Mouse (Mus musculus) bone marrow, adult 2 months (tissue): ENCODE results near the gene Msx1. TPM values are rescaled to one million over a fixed set of nuclear protein-coding genes. Genes with fewer than 3 reads are reported as not detected.

Experiments used
- H3K27ac ChIP-seq: fragments of 200-500 bp; 2 replicates; pipeline ENCODE4 v1.5.1; 2012; ENCODE audit warnings: low read depth, mild to moderate bottlenecking, control low read depth, inconsistent platforms, low read length; ENCODE audit not compliant: control insufficient read depth, poor library complexity, insufficient read depth
- H3K4me1 ChIP-seq: fragments of 200-500 bp; 2 replicates; pipeline ENCODE4 v1.6.1; 2011; ENCODE audit warnings: low read length; ENCODE audit not compliant: control insufficient read depth, insufficient read depth
- H3K4me3 ChIP-seq: fragments of 200-500 bp; replicated peaks from 2 replicates; pipeline ENCODE3; 2011; ENCODE audit warnings: mild to moderate bottlenecking, low read depth, low read length, control low read depth; ENCODE audit not compliant: control insufficient read depth
- CTCF ChIP-seq: fragments of 200-500 bp; IDR thresholded peaks from 2 replicates; pipeline ENCODE4 v1.5.1; 2011; ENCODE audit warnings: low read length, control low read depth; ENCODE audit not compliant: control insufficient read depth, insufficient read depth
- POLR2A ChIP-seq: fragments of 200-500 bp; IDR thresholded peaks from 2 replicates; pipeline ENCODE4 v1.6.1; 2011; ENCODE audit warnings: low read depth, mild to moderate bottlenecking, control low read depth, low read length, borderline replicate concordance; ENCODE audit not compliant: control insufficient read depth
- WGBS: fragments of 180-500 bp; shearing (Covaris S2); methylation state at CpG from one replicate; pipeline ENCODE4 v1.1.7; 2018; 5-methylcytosine and 5-hydroxymethylcytosine counted together
- polyA plus RNA-seq: library from polyadenylated mRNA; stranded (reverse); fragments of >200 nt; gene quantifications from 2 replicates; pipeline ENCODE4 v1.2.4, GENCODE M21; 2011; ENCODE audit warnings: low replicate concordance; ENCODE audit not compliant: missing spikeins, insufficient read depth, insufficient read length

Gene Msx1
- polyA plus RNA-seq, 1 experiment: not detected

DNA sequence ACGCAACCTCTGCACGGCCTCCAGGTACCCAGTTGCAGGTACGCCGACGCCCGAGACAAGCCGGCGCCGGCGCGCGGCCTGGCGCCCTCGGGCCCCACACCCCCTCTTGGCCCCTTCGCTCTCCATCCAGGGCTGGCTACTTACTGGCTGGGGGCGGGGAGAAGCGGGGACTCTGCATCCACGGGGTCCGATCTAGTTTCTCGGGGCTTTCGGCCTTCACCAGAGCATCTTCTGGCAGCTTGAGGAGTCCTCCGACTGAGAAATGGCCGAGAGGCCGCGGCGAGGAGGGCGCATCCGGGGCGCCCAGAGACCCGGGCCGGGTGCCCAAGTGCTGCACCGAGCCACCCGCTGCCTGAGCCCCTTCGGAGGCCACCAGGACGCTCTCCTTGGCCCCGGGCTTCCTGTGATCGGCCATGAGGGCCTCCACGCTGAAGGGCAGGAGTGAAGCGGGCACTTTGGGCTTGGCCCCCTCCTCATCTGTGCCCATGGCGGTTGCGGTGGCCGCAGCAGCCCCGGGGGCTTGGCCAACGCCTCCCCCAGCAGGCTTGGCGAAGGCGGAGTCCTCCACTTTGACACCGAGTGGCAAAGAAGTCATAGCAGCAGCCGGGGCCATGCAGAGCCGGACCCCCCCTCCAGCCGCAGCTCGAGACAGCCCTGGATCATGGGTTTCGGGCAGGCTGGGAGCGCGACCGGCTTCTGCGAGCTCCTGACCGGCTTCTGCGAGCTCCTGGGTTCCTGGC is 492 bp downstream of the Msx1 start:
- H3K27ac ChIP-seq: no peak overlapping the region; the same call in 1 of the 2 replicates
- H3K4me1 ChIP-seq: no peaks in the 10 kb centered on the region
- TF ChIP-seq POLR2A (no peak), CTCF (no peak)
- H3K4me3 ChIP-seq: no peak overlapping the region
- 1% methylated on average over 58 of the region's 58 CpGs for WGBS

DNA sequence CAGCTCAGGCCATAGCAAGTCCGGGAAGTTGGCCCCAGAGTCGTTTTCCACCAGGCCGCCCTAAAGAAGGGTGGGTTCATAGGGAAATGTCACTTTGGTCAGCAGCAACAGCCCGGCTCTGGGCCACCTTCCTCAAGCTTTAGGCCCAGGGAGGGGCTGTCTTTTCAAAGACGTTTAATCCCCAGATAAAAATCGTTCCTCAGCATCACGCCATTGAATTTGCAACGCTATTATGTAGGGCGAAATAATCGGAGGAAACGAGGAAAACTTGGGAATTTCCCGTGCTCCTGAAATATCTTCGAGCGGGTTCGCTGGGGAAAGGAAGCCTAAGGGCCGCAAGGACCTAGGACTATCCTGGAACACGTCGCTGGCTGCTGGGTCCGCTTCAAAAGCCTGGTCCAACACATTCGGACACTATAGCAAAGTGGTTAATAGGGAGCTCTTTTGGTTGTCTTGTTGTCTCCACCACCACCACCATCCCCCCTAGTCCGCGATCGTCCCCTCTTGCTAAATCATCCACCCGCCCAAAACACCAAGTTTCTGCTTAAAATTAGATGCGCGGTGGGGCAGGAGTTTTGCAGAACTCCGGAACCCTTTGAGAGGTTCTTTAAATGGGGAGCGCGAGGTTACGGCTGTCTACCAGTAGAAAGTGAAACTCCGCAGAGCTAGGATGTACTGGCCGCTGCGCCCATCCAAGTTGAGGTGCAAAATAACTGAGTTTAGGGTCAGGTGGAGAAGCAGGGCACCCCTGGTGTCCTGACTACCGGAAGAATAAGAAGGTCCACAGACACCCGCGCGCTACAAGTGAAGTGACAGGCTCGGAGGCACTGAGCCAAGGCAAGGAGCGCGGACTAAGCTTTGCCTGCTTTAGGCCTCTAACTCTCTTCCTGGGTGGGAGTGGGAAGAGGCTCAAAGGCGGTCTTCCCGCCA is 1.3 kb downstream of the Msx1 start:
- Histone ChIP-seq H3K27ac (no peak overlapping the region), H3K4me3 (no peak overlapping the region), H3K4me1 (no peaks in the 10 kb centered on the region)
- TF ChIP-seq POLR2A (no peak), CTCF (no peak)
- 3% methylated on average over 42 of the region's 42 CpGs for WGBS

DNA sequence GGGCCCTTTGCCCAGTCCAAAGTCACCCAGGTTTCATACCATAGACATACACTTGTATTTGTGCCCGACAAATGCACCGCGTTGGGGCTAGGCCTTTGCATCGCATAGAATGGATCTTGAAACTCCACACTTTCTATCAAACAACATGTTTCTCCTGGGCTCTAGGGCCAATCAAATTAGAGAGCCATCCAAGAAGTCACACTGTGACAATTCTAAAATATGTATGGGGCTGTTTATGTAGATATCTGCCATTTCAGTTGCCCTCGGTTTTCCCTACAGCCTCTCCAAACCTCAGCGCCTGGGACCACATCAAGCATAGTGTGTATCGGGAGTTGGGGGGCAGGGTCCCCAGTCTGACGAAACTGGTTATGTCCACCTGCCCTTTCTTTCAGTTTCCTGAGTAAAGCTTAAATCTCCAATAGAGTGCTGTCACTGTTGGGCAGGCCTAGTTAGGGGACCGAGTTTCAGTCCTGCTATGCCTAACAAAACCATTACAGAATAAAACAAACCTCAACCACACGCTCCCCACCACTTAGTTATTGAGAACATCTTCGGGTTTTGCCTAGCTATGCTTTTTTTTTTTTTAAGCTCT is 2.2 kb downstream of the Msx1 start:
- TF ChIP-seq POLR2A: no peak
- no peak for TF ChIP-seq CTCF
- Histone ChIP-seq H3K4me1 (no peaks in the 10 kb centered on the region), H3K4me3 (no peak overlapping the region), H3K27ac (no peak overlapping the region)
- 30% methylated on average over 11 of the region's 11 CpGs for WGBS

DNA sequence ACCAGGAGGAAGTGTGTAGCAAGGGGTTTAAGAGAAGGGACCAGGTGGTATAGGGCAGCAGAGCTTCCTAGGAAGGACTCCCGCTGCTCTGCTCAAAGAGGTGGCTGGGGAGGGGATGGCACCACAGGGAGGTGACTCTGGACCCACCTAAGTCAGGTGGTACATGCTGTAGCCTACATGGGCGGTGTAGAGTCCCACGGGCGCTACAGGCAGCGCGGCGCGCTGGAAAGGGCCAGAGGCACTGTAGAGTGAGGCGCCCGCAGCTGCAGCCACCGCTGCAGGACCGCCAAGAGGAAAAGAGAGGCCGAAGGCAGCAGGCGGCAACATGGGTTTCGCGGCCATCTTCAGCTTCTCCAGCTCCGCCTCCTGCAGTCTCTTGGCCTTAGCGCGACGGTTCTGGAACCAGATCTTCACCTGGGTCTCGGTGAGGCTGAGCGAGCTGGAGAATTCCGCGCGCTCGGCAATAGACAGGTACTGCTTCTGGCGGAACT is 3.2 kb downstream of the Msx1 start:
- no peak for TF ChIP-seq CTCF
- no peak for TF ChIP-seq POLR2A
- H3K27ac ChIP-seq: no peak overlapping the region
- no peaks in the 10 kb centered on the region for H3K4me1 ChIP-seq
- H3K4me3 ChIP-seq: no peak overlapping the region
- 9% methylated on average over 27 of the region's 27 CpGs for WGBS

DNA sequence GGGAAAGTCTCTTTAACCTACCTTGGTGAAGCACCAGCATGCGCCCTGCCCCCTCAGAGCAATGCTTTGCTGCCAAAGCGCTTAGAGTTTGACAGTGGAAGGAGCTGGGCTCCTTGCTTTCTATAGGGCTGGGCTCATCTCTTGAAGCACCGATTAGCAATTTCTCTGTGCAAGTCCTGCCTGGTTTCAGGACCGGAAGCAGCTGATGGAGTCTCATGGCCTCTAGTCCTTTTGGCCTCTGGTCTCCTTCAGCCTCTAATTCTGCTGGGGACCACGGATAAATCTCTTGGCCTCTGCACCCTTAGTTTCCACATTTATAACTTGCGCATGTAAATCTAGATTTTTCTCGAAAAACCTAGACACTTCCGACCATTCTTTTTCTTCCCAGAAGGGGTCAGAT is 3.7 kb downstream of the Msx1 start:
- H3K4me3 ChIP-seq: no peak overlapping the region
- no peak overlapping the region for H3K27ac ChIP-seq
- H3K4me1 ChIP-seq: no peaks in the 10 kb centered on the region
- TF ChIP-seq CTCF (no peak), POLR2A (no peak)
- 33% methylated on average over 8 of the region's 8 CpGs for WGBS

DNA sequence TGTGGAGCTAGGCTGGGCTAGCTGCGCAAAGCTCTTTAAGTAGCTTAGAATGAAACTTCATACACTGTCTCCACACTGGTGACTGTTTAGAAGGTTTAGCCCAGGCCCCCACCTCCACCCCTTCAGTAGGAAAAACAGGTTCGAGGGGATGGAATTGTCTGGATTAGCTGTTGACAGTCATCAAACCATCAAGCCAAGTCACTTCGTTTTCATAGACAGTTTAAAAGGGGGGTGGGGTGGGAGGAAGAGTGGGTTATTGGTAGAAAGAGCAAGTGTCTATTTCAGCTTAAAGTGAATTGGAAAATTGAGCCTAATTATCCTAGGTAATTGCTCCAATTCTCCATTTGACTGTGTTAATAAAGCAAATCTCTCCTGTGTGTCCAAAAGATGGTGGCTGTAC is 4.4 kb downstream of the Msx1 start:
- WGBS: 27% methylated on average over 3 of the region's 3 CpGs
- TF ChIP-seq CTCF: no peak
- Histone ChIP-seq H3K4me1 (no peaks in the 10 kb centered on the region), H3K4me3 (no peak overlapping the region), H3K27ac (no peak overlapping the region)

DNA sequence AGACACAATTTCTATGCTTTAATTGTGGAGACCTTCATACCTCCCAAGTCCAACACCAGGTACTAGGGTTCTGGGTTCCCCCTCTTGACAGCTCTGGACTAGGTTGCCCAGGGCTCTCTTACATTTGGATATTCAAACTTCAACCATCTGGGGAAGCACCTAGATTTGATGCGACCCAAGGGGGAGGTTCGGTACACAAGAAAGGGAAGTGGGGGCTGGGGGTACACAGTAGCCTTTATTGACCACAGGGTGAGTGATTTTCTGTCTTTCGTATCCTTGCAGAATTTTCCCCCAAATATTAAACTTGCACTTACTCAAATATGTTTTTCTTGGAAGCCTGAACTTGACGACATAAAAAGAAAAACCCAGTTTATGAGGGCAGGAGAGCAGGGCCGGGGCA is 4.8 kb downstream of the Msx1 start:
- WGBS: 27% methylated on average over 5 of the region's 5 CpGs
- no peaks in the 10 kb centered on the region for H3K4me1 ChIP-seq
- TF ChIP-seq CTCF (no peak), POLR2A (no peak)

More for the DNA sequence above, 4.8 kb downstream of the Msx1 start:
- Histone ChIP-seq H3K4me3 (no peak overlapping the region), H3K27ac (no peak overlapping the region)
